8 mouse cellular contexts compared by ENCODE assay signal in genomic region chr15:67040229-67040628, GRCm38 (mm10).
DNase-seq lines count a peak whose midpoint lies in the region; ATAC-seq and TF ChIP-seq lines count a peak whose summit lies in the region.
"Had no signal": no experiment of that assay in that cellular context is flagged by ENCODE, and none has a peak within 500 bp of the region (broad histone marks: within the 10 kb centered on the region; RNA-seq: fewer than 3 reads in every experiment).

No protein-coding gene starts in this region.

- no peak for TF ChIP-seq EP300 in stomach, postnatal 0 days (optimal IDR thresholded peaks at IDR 0.05)

- TF ChIP-seq POLR2A in limb, embryonic 14.5 days (IDR thresholded peaks at IDR 0.05; ENCODE audit: borderline replicate concordance, extremely low read depth, insufficient read depth, insufficient read length) = no peak
- no peak for TF ChIP-seq POLR2A in cerebellum, adult 2 months (IDR thresholded peaks at IDR 0.05; ENCODE audit: borderline replicate concordance, insufficient read depth, low read length)

- H3K27me3 ChIP-seq in megakaryocyte, embryonic 14.5 days (replicated peaks) = no peaks in the 10 kb centered on the region
- no peaks in the 10 kb centered on the region for H3K27me3 ChIP-seq in forebrain, embryonic 13.5 days
- no peaks in the 10 kb centered on the region for H3K27me3 ChIP-seq in limb, embryonic 14.5 days (ENCODE audit: control insufficient read depth, insufficient read depth, low read length)
- H3K27me3 ChIP-seq in stomach, postnatal 0 days (ENCODE audit: control insufficient read depth, insufficient read depth, low read length) = no peaks in the 10 kb centered on the region
- no peaks in the 10 kb centered on the region for H3K27me3 ChIP-seq in cerebellum, adult 2 months (ENCODE audit: control insufficient read depth, insufficient read depth, low read length)

- 68% methylated on average over 12 of the region's 12 CpGs for WGBS in forebrain, embryonic 13.5 days
- 33% methylated on average over 12 of the region's 12 CpGs for WGBS in limb, embryonic 14.5 days
- 25% methylated on average over 12 of the region's 12 CpGs for WGBS in stomach, postnatal 0 days
- 64% methylated on average over 12 of the region's 12 CpGs for WGBS in cerebellum, adult 2 months

- peaks cover 86% of the 10 kb centered on the region for H3K4me1 ChIP-seq in megakaryocyte, embryonic 14.5 days
- peaks cover 9% of the 10 kb centered on the region for H3K4me1 ChIP-seq in forebrain, embryonic 13.5 days
- H3K4me1 ChIP-seq in limb, embryonic 14.5 days (ENCODE audit: control insufficient read depth, insufficient read depth, low read length) = peaks cover 13% of the 10 kb centered on the region
- H3K4me1 ChIP-seq in stomach, postnatal 0 days (replicated peaks; ENCODE audit: control insufficient read depth, insufficient read depth) = no peaks in the 10 kb centered on the region; the same call in none of the 2 replicates
- H3K4me1 ChIP-seq in cerebellum, adult 2 months (ENCODE audit: control insufficient read depth, insufficient read depth, low read length) = peaks cover 2% of the 10 kb centered on the region

- peaks cover 5% of the 10 kb centered on the region for H3K36me3 ChIP-seq in megakaryocyte, embryonic 14.5 days (replicated peaks; ENCODE audit: low read length)
- no peaks in the 10 kb centered on the region for H3K36me3 ChIP-seq in forebrain, embryonic 13.5 days (ENCODE audit: poor library complexity, severe bottlenecking)
- H3K36me3 ChIP-seq in limb, embryonic 14.5 days (ENCODE audit: control insufficient read depth, insufficient read depth, low read length) = no peaks in the 10 kb centered on the region
- no peaks in the 10 kb centered on the region for H3K36me3 ChIP-seq in stomach, postnatal 0 days (ENCODE audit: control insufficient read depth, insufficient read depth, low read length)

- ATAC-seq in megakaryocyte, adult 5-6 weeks (ENCODE audit: poor library complexity, severe bottlenecking) = no peak
- no peak for ATAC-seq in forebrain, embryonic 13.5 days
- ATAC-seq in limb, embryonic 14.5 days (ENCODE audit: low FRiP score, low read depth) = no peak
- ATAC-seq in stomach, postnatal 0 days (ENCODE audit: low FRiP score, low TSS enrichment) = peak; percentile 61

- TF ChIP-seq CTCF in stomach, postnatal 0 days (IDR thresholded peaks at IDR 0.05; ENCODE audit: low read depth) = no peak
- no peak for TF ChIP-seq CTCF in cerebellum, adult 2 months (IDR thresholded peaks at IDR 0.05; ENCODE audit: borderline replicate concordance, insufficient read depth, low read depth, low read length)

- no peak overlapping the region for H3K9ac ChIP-seq in forebrain, embryonic 13.5 days
- H3K9ac ChIP-seq in limb, embryonic 14.5 days (ENCODE audit: low read depth, low read length, severe bottlenecking) = no peak overlapping the region
- no peak overlapping the region for H3K9ac ChIP-seq in stomach, postnatal 0 days (ENCODE audit: low read length)

- no peak overlapping the region for H3K27ac ChIP-seq in forebrain, embryonic 13.5 days
- H3K27ac ChIP-seq in limb, embryonic 14.5 days (replicated peaks; ENCODE audit: low read depth, low read length) = no peak overlapping the region
- 0 out of 2 replicates have a peak overlapping the region, but pooled peaks have one; percentile 20 for H3K27ac ChIP-seq in stomach, postnatal 0 days (replicated peaks)
- no peak overlapping the region for H3K27ac ChIP-seq in cerebellum, adult 2 months (ENCODE audit: insufficient read depth, low read length)

- DNase-seq in limb, embryonic 14.5 days (ENCODE audit: low spot score) = no peak
- peak; percentile 55 for DNase-seq in stomach, postnatal 0 days (ENCODE audit: low spot score)
- DNase-seq in cerebellum, adult 2 months = no peak
- no peak for DNase-seq in cerebellum, adult 9-11 months
- DNase-seq: cerebellum, adult 11-12 months had no signal

- H3K9me3 ChIP-seq in megakaryocyte, embryonic 14.5 days = no peaks in the 10 kb centered on the region
- H3K9me3 ChIP-seq in forebrain, embryonic 13.5 days (replicated peaks) = no peaks in the 10 kb centered on the region
- no peaks in the 10 kb centered on the region for H3K9me3 ChIP-seq in limb, embryonic 14.5 days (ENCODE audit: control insufficient read depth, low read length)
- no peaks in the 10 kb centered on the region for H3K9me3 ChIP-seq in stomach, postnatal 0 days (ENCODE audit: control insufficient read depth, low read length)

- peak overlapping the region; percentile 93 for H3K4me3 ChIP-seq in megakaryocyte, embryonic 14.5 days (replicated peaks)
- H3K4me3 ChIP-seq in forebrain, embryonic 13.5 days = 0 out of 2 replicates have a peak overlapping the region, but pooled peaks have one; percentile 37
- peak overlapping the region; percentile 40 for H3K4me3 ChIP-seq in limb, embryonic 14.5 days (replicated peaks; ENCODE audit: low read length)
- peak overlapping the region; percentile 44; the same call in 1 of the 2 replicates for H3K4me3 ChIP-seq in stomach, postnatal 0 days (ENCODE audit: low read depth, low read length)
- H3K4me3 ChIP-seq in cerebellum, adult 2 months (replicated peaks; ENCODE audit: insufficient read depth, low read depth, low read length) = no peak overlapping the region

- peak overlapping the region; percentile 62; the same call in 1 of the 2 replicates for H3K4me2 ChIP-seq in forebrain, embryonic 13.5 days
- H3K4me2 ChIP-seq in limb, embryonic 14.5 days (replicated peaks; ENCODE audit: low read depth, low read length, severe bottlenecking) = peak overlapping the region; percentile 59
- H3K4me2 ChIP-seq in stomach, postnatal 0 days (replicated peaks; ENCODE audit: low read depth) = peak overlapping the region; percentile 62
